ENCODE assay signal across 35 mouse cellular contexts in the genomic region with DNA sequence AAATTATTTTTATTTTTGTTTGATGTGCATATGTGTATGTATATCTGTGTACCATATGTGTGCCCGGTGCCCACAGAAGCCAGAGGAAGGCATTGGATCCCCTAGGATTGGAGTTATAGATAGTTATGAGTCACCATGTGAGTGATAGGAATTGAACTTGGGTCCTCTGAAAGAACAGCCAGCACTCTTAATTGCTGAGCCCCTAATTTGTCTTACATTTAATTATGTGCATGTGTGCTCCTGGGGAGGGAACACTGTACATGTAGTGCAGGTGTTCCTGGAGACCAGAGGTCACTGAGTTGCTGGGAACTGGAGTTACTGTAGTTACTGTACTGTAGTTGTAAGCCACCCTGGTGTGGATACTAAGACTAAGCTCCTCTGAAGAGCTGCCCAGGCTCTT. TPM values are rescaled to one million over a fixed set of nuclear protein-coding genes. Genes with fewer than 3 reads are reported as not detected.
"Had no signal": no experiment of that assay in that cellular context is flagged by ENCODE, and none has a peak within 500 bp of the region (broad histone marks: within the 10 kb centered on the region; RNA-seq: fewer than 3 reads in every experiment).

No protein-coding gene starts in this region.

- H3K9ac ChIP-seq: limb, embryonic 12.5 days; limb, embryonic 13.5 days; limb, embryonic 15.5 days; liver, embryonic 12.5 days; liver, embryonic 13.5 days; liver, embryonic 14.5 days; liver, embryonic 15.5 days; liver, postnatal 0 days; lung, embryonic 14.5 days; lung, embryonic 15.5 days; midbrain, embryonic 12.5 days; midbrain, embryonic 13.5 days; midbrain, embryonic 15.5 days had no signal

- H3K27me3 ChIP-seq: midbrain, embryonic 15.5 days had no signal

- H3K4me3 ChIP-seq: left cerebral cortex, adult 2 months; limb, embryonic 10.5 days; limb, embryonic 12.5 days; limb, embryonic 13.5 days; limb, embryonic 15.5 days; liver, embryonic 12.5 days; liver, embryonic 13.5 days; liver, embryonic 15.5 days; lung, embryonic 15.5 days; megakaryocyte, embryonic 14.5 days; midbrain, embryonic 12.5 days; midbrain, embryonic 13.5 days; midbrain, embryonic 15.5 days; myocyte had no signal

- H3K27ac ChIP-seq: left cerebral cortex, adult 2 months; limb, embryonic 10.5 days; limb, embryonic 12.5 days; limb, embryonic 13.5 days; limb, embryonic 15.5 days; liver, embryonic 12.5 days; liver, embryonic 13.5 days; liver, embryonic 14.5 days; liver, embryonic 15.5 days; lung, embryonic 15.5 days; macrophage; midbrain, embryonic 12.5 days; midbrain, embryonic 13.5 days; midbrain, embryonic 15.5 days had no signal

- ATAC-seq: liver, embryonic 12.5 days; liver, postnatal 0 days; lung, postnatal 0 days; midbrain, embryonic 13.5 days; midbrain, embryonic 15.5 days; midbrain, embryonic 16.5 days had no signal

- H3K4me2 ChIP-seq: limb, embryonic 12.5 days; limb, embryonic 13.5 days; limb, embryonic 15.5 days; liver, embryonic 11.5 days; liver, embryonic 12.5 days; liver, embryonic 13.5 days; liver, embryonic 15.5 days; lung, embryonic 14.5 days; lung, embryonic 15.5 days; midbrain, embryonic 12.5 days; midbrain, embryonic 13.5 days; midbrain, embryonic 15.5 days had no signal

- H3K9me3 ChIP-seq: limb, embryonic 10.5 days; limb, embryonic 12.5 days; limb, embryonic 13.5 days; limb, embryonic 15.5 days; liver, embryonic 12.5 days; liver, embryonic 13.5 days; liver, embryonic 15.5 days; lung, embryonic 15.5 days; midbrain, embryonic 12.5 days; midbrain, embryonic 13.5 days; midbrain, embryonic 15.5 days had no signal

- H3K36me3 ChIP-seq: limb, embryonic 10.5 days; limb, embryonic 12.5 days; limb, embryonic 13.5 days; limb, embryonic 15.5 days; liver, embryonic 12.5 days; liver, embryonic 13.5 days; liver, embryonic 15.5 days; lung, embryonic 15.5 days; midbrain, embryonic 12.5 days; midbrain, embryonic 13.5 days; midbrain, embryonic 15.5 days had no signal

- DNase-seq: left cerebral cortex, postnatal 4 days; liver; liver, embryonic 13.5 days; liver, postnatal 0 days; lung, adult 18-20 months; lung, adult 2 months; lung, embryonic 14.5 days; lung, postnatal 10 days; lung, postnatal 14 days; lung, postnatal 36 days; lung, postnatal 4 days; midbrain, embryonic 14.5 days had no signal

RNA-seq across cellular contexts. Expression of gene Nr1i3, which starts 13.0 kb away (rescaled TPM):
- total RNA-seq: left cerebral cortex, postnatal 10 days; left cerebral cortex, postnatal 14 days; left cerebral cortex, postnatal 4 days had no signal
- polyA plus RNA-seq: neural tube, embryonic 11.5 days had no signal

RNA-seq across cellular contexts. Expression of gene Apoa2, which starts 24.1 kb away (rescaled TPM):
- total RNA-seq: megakaryocyte, adult 5-6 weeks; monocyte, adult 5-6 weeks had no signal
- polyA plus RNA-seq: macrophage, myocyte had no signal

RNA-seq across cellular contexts. Expression of gene Fcer1g, which starts 33.4 kb away (rescaled TPM):
- polyA plus RNA-seq: myocyte had no signal
